7 mouse cellular contexts compared by ENCODE assay signal in genomic region chr4:148589565-148589964, GRCm38 (mm10). TPM values are rescaled to one million over a fixed set of nuclear protein-coding genes. Genes with fewer than 3 reads are reported as not detected.
DNase-seq lines count a peak whose midpoint lies in the region.

No protein-coding gene starts in this region.

- intact Hi-C loops in left cerebral cortex, postnatal 25 days (cut with DNase I) = no loop called here

- peak; percentile 46 for DNase-seq in kidney, adult 9 months
- DNase-seq in kidney, postnatal 10 days = no peak
- peak; percentile 27 for DNase-seq in Muller cell, postnatal 12 days (ENCODE audit: inconsistent ontology term)
- DNase-seq in cerebellum, postnatal 14 days = peak; percentile 60
- peak; percentile 32 for DNase-seq in lung, postnatal 14 days
- no peak for DNase-seq in testis, postnatal 10 days (ENCODE audit: low spot score)
- no peak for DNase-seq in left cerebral cortex, postnatal 25 days (ENCODE audit: low spot score in 2 of 2)

RNA-seq across cellular contexts. Expression of gene Srm, which starts 1.7 kb away (rescaled TPM):
- 10 to 100 TPM; 70.5 to 82.3 TPM for total RNA-seq in left cerebral cortex, postnatal 25 days (2021)

RNA-seq across cellular contexts. Expression of gene Masp2, which starts 12.8 kb away (rescaled TPM):
- total RNA-seq in left cerebral cortex, postnatal 25 days (2021) = 1 to 10 TPM; 1.8 to 2.4 TPM

RNA-seq across cellular contexts. Expression of gene Exosc10, which starts 31.3 kb away (rescaled TPM):
- total RNA-seq in left cerebral cortex, postnatal 25 days (2021) = 10 to 100 TPM; 44.3 to 47.1 TPM

RNA-seq across cellular contexts. Expression of gene Tardbp, which starts 37.3 kb away (rescaled TPM):
- total RNA-seq in left cerebral cortex, postnatal 25 days (2021) = 100 to 1,000 TPM; 187 to 201 TPM

RNA-seq across cellular contexts. Expression of gene Gm572, which starts 53.6 kb away (rescaled TPM):
- total RNA-seq in left cerebral cortex, postnatal 25 days (2021) = not detected

Comparison
In these comparisons a context has a peak if more than half of its experiments do, and no peak if none do; other contexts are left out.
1. DNase-seq: peak in kidney, adult 9 months (single experiment), Muller cell, postnatal 12 days (single experiment), cerebellum, postnatal 14 days (2 of 2) and lung, postnatal 14 days (single experiment); none in kidney, postnatal 10 days (single experiment), testis, postnatal 10 days (single experiment) and left cerebral cortex, postnatal 25 days (0 of 2).